Mouse (Mus musculus) heart, postnatal 14 days (tissue): Measurements from ENCODE around the gene Arrdc5. TPM values are rescaled to one million over a fixed set of nuclear protein-coding genes. Genes with fewer than 3 reads are reported as not detected.

ENCODE experiments used
- DNase-seq, 2 experiments: peaks; one replicate each; pipeline ENCODE4 v3.0.0; 2021 to 2022
- intact Hi-C: fragments of 180-260 bp; cut with DNase I; formaldehyde crosslinking; loops from one replicate; pipeline ENCODE4 v1.15.1; 2025
- total RNA-seq, 2 experiments: library from RNA; stranded (reverse); gene quantifications; 2 replicates each; pipeline ENCODE4 v1.2.3; 2021

Gene Arrdc5
- total RNA-seq, 2 experiments from 2014 or later: 0.36 TPM; not detected in 1

DNA sequence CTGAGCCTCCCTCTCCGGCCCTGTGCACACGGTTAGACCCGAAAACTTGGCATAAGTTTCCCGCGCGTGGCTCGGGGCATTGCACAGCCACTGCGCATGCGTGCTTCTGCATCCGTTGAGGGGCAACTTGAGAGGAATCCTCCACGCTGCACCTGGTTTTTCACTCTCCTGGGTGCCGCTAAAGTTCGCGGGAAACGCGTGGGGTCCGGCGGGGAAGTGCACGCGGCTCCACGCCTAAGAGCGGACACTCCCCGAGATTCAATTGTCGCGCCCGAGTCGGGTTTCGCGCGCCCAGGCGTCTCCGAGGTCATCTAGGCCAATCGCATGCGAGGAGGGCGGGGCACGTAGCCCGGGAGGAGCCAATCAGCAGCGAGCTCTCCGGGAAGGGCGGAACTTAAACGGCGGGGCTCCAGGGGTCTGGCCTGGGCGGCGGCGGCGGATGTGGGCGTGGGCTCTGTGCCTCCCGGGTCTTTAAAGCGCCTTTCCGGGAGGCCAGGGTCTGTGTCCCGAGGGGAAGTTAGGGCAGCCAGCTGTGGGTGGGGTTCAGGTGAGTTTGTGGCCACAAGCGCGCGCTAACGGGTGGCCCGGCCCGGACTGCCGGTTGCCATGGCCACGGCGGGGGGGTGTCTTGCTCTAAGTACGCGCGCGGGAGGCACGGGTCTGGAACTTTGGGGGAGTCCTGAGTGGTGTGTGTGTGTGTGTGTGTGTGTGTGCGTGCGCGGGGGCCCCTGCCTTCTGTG is 3.9 kb upstream of the Arrdc5 start:
- intact Hi-C loops: no loop called here
- DNase-seq: peak; percentile 96 to 97

DNA sequence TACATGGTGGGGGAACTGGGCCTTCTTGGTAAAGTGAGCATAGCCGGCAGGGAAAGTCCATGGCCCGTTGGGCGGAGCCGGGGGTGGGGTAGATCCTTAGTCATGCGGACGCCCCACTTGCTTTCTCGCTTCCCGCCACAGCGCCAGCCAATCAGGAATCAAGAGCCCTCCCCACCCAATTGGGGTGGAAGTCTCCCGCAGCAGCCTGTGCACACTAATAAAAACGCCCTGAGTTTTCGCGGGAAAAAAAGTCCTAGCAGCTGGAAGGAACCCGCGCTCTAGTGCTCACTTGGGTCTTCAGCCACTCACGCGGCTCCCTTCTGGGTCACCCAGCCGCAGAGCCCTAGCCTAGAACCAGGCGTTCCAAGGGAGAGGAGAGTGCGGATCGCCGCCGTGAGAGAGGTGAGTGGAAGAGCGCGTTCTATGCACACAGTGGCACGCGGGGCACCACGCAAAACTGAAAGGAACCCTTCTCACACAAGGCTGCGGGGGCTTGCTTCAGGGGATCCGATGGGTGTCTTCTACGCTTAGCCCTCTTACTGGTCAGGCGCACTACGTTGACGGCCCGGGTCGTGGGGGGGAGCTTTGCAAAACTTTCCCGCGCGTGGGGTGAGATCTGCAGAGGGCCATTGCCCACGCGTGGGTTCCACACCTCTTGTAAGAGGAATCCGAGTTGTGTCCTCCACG is 3.2 kb upstream of the Arrdc5 start, which contains the start of gene Uhrf1:
Uhrf1 (plus strand) TSS at position 162 of the 687 bp plus-strand sequence.
- peak; percentile 74 to 81 for DNase-seq

DNA sequence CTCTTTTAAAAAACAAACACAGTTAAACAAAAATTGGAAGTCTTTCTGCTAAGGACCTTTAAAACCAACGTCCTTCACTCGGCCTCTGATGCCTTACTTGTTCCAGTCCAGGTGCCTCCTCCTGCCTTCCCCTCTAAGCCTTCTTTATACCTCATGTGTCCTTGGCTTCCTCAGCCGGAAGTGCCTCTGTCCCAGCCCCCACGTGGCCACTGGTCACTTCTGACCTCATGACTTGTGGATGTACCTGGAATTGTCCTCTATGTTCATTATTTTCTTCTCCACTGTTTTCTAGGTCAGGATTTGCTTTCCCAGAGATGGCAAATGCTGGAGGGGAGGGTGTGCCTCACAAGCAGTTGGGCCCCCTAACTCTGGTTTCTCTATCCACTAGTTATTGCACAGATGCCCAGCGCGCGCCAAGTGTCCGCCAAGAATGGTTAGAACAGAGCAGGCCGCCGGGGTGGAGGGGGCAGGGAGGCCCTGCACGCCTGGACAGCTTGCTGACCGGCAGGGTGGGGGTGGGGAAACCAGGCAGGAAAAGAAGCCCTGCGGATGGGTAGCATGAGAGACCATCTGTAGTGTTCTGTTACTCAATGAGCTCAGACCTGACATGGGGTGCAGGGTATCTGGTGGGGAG is 2.4 kb upstream of the Arrdc5 start:
- intact Hi-C loops: no loop called here
- peak in 1 of 2 experiments; percentile 34 for DNase-seq

More for the DNA sequence above, 3.2 kb upstream of the Arrdc5 start, which contains the start of gene Uhrf1:
- intact Hi-C loops: no loop called here

DNA sequence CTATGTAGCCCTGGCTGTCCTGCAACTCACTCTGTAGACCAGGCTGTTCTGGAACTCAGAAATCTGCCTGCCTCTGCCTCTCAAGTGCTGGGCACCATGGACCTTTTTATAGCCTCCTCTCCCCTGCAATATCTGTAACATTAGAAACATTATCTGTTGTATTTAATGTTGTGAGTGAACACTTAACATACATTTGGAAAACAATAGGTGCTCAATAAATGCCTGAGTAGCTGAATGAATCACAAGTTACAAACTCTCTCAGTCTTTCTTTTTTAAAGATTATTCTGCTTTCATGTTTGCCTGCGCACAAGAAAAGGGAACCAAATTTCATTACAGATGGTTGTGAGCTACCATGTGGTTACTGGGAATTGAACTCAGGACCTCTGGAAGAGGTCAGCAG is 1.8 kb downstream of the Arrdc5 start:
- intact Hi-C loops: no loop called here

GRCm38 (mm10) chr17:56296201-56296600 is 3.9 kb downstream of the Arrdc5 start:
- intact Hi-C loops: no loop called here
- no peak for DNase-seq

More for the DNA sequence above, 1.8 kb downstream of the Arrdc5 start:
- DNase-seq: no peak

GRCm38 (mm10) chr17:56294241-56294640 is 5.8 kb downstream of the Arrdc5 start:
- no peak for DNase-seq
- intact Hi-C loops: no loop called here

GRCm38 (mm10) chr17:56293291-56293690 is 6.8 kb downstream of the Arrdc5 start:
- intact Hi-C loops: loop anchor here (2.0 kb wide), 1 partner anchor 58 kb away; no protein-coding TSS in a partner anchor
- DNase-seq: no peak

DNA sequence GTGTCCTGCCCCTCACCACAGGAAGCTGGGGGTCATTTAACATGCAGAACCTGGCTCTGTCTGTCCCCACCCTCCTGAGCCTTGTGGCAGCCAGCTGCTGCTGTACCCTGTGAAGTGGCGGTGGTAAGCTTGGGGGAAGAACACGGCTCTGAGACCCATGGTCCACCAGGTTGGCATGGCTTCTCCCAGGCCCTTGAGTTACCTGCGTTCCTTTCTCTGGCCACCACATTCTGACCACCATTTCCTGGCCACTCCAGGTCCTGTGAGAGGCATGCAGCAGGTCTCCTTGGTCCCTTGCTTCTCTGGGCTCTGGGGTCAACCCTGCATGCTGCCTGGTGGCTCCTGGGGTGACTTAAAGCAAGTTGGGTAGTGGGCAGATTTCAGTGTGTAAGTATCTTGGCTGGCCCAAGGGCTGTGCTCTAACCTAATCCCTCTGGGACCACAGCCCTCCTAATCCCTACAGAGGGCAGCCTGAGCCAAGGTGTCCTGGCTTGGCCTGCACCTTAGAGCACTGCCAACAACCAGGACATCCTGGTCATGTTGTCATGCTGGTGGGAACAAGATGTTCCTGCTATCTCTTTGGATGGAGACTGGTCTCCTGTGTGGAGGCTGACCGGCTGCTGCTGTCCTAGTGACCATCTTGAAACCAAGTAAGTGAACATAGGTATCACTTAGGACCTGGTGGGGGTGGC is 7.4 kb downstream of the Arrdc5 start, which contains the start of gene Plin3:
Plin3 (minus strand) TSS at position 343 of the 692 bp plus-strand sequence.
- intact Hi-C loops: loop anchor here (2.0 kb wide), 1 partner anchor 58 kb away; no protein-coding TSS in a partner anchor
- peak in 1 of 2 experiments; percentile 51 for DNase-seq

GRCm38 (mm10) chr17:56291826-56292475 is 8.1 kb downstream of the Arrdc5 start:
- intact Hi-C loops: loop anchor here (2.0 kb wide), 2 partner anchors 15 to 59 kb away; partner anchors contain the start of gene Ticam1
- DNase-seq: no peak

DNA sequence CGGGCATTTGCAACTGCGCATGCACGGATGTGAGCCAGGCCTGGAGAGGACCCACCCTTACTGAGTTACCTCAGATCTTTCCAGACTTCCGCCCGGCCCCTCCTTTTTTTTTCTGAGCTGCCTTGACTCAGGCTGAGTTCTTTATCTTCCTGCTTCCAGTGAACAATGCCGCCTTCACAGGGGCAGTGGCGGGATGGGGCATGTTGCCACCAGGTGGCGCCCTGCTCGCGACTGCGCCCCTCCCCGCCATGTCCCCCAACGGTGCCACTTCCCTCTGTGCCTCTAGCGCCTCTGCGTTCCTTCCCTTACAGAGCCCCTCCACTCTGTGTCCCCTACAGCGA is 8.9 kb downstream of the Arrdc5 start:
- intact Hi-C loops: loop anchor here (2.0 kb wide), 1 partner anchor 14 kb away; the partner anchor contains the start of gene Ticam1
- DNase-seq: peak; percentile 91 to 94

DNA sequence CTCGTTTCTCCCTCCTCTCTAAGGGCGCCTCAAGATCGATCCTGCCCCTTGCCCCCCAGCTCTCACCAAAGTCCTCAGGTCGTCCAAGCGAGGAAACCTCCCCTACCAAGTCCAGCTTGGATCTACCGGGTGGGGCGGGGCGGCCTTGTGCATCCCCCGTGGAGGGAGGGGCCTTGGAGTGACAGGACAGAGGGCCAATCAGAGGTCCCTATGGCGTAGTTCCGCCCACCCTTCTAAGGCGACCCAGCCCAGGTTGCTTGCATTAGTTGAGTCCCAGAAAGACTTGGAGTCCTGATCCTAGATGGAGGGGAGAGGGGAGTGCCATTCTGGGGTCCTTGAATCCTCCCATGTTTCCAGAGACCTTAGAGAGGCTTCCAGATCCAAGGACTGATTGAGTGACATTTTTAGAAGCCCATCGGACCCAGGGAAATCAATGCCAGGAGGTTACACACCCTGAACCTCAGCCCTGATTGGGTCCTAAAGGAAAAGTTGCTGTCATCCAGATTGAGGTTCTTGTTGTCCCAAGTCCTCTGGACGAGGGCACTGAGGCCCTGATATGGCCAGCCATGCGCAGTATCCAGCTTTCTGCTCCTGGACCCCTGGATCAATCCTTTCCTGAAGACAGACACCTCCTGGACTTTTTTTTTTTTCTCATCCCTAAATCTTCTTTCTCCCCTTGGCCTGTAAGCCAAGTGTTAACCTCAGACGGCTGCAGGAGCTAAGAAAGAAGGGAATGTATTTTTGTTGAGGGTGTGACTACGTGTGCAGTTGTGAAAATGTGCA is 9.5 kb downstream of the Arrdc5 start:
- intact Hi-C loops: loop anchor here (2.0 kb wide), 1 partner anchor 14 kb away; the partner anchor contains the start of gene Ticam1
- peak; percentile 99 for DNase-seq

GRCm38 (mm10) chr17:56289371-56290331 is 10.4 kb downstream of the Arrdc5 start:
- DNase-seq: peak; percentile 62 to 75
- intact Hi-C loops: loop anchor here (2.0 kb wide), 1 partner anchor 13 kb away; the partner anchor contains the start of gene Ticam1

GRCm38 (mm10) chr17:56288866-56289265 is 11.2 kb downstream of the Arrdc5 start:
- no peak for DNase-seq
- intact Hi-C loops: no loop called here

DNA sequence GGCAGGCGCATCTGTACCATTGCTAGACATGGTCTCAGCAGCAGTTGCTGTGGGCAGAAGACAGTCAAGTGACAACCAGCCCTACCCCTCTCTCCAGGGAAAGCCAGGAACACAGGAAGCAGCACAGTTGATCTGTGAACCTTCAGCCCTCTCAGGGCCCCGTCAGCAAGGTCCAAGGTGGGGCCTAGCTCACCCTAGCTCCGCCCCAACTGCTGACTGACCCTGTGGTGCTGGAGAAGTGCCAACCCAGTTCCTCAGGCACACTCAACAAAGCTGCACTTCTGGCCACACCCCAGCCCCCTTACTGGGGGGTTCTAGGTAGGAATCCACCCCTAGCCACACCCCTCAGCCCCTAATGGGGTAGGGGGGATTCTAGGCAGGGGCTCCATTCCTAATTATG is 12.3 kb downstream of the Arrdc5 start:
- intact Hi-C loops: no loop called here
- DNase-seq: peak; percentile 50 to 54

DNA sequence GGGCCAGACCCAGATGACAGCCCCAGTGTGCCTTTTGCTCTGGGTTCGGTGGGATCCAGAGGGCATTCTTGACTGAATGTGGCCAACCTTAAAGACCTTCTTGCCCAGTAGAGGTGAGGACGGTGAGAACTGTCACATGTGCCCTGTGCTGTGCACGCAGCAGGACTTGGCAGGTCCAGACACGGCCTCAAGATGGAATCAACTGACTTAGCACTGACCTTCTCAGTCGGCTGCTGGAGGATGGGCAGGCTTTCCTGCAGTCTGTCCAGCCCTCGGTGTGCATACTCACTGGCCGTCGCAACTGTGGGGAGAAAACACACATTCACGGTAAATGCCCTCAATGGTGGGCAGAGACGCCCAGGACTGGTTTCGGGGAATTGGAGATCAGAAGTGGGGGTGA is 14.1 kb downstream of the Arrdc5 start:
- DNase-seq: no peak
- intact Hi-C loops: no loop called here

- no peak for DNase-seq
- intact Hi-C loops: no loop called here
Measured at GRCm38 (mm10) chr17:56283316-56283715, 16.8 kb downstream of the Arrdc5 start.

GRCm38 (mm10) chr17:56282802-56283201 is 17.3 kb downstream of the Arrdc5 start:
- intact Hi-C loops: no loop called here
- no peak for DNase-seq

- no peak for DNase-seq
Measured at GRCm38 (mm10) chr17:56281193-56281592, 18.9 kb downstream of the Arrdc5 start.

More at GRCm38 (mm10) chr17:56281193-56281592, 18.9 kb downstream of the Arrdc5 start:
- intact Hi-C loops: no loop called here
